Mouse (Mus musculus): ENCODE measurements at regions not wholly inside any gene's neighbourhood (a gene's known extent, or its start where the extent isn't known, plus 50 kb on each side); places are given as distances from the start of the nearest gene placed in this dataset.

DNA sequence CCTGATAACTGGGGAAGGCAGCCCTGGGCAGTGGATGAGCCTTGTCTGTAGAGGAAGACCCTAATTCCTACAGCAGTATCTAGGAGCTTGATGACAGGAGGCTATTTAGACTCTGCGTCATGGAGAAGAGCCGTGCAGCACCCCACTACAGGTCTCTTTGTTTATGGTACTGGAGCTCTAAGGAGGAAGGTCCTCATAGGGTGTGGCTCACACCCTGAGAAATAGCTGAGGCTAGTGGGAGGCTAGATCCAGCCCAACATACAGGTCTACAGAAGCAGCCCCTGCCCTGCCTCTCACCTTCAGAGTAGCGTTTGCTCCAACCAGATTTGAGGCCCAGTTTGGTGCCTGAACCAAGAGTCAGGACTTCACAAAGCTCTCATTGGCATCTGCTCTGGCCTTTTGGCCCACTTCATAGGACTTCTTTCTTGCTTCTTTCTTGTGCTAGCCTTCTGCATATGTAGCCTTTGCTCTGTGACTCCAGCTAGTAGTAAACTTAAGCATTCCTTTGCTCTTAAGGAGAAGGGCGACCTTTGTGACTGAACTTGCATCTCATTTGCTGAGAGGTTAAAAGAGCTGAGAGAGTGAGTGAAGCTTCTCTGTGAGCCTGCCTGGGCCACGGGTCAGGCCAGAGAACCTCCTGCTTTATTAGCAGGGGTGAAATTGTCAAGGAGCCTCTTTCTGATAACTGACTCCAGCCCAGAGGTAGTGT lies 967.2 kb downstream of the 4930447A16Rik start:
- DNase-seq (ENCODE audit: low read depth, low spot score), result no peak
- Histone ChIP-seq H3K27me3 (ENCODE audit: control insufficient read depth, insufficient read depth, low read length, poor library complexity, severe bottlenecking) (no peaks in the 10 kb centered on the region), H3K36me3 (ENCODE audit: control insufficient read depth, insufficient read depth, low read length, poor library complexity, severe bottlenecking) (no peaks in the 10 kb centered on the region)

DNA sequence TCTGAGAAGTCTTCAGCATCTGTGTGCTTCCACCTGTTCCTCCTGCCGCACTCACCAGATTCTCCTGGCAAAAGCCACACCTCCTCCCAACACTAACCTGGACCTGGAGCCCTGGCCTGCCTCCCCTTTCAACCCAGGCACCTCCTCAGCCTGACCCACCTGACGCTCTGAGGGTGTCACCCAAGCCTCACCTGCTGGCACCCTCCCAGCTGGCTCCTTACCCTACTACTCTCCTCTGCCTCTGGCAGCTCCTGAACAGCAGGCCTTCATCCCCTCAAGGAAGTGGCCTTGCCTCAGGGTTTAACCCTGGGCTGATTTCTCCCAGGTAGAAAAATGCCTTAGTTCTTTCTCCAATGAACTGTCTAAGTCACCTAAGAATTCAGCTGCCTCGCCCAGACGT lies 973.5 kb downstream of the 4930447A16Rik start:
- Histone ChIP-seq H3K27me3 (ENCODE audit: control insufficient read depth, insufficient read depth, low read length, poor library complexity, severe bottlenecking) (no peaks in the 10 kb centered on the region), H3K36me3 (ENCODE audit: control insufficient read depth, insufficient read depth, low read length, poor library complexity, severe bottlenecking) (no peaks in the 10 kb centered on the region)
- no peak for DNase-seq (ENCODE audit: low read depth, low spot score)

- Histone ChIP-seq H3K27me3 (ENCODE audit: control insufficient read depth, insufficient read depth, low read length, poor library complexity, severe bottlenecking) (no peaks in the 10 kb centered on the region), H3K36me3 (ENCODE audit: control insufficient read depth, insufficient read depth, low read length, poor library complexity, severe bottlenecking) (no peaks in the 10 kb centered on the region)
- DNase-seq (ENCODE audit: low read depth, low spot score), result no peak
Observed at GRCm38 (mm10) chr15:38402762-38403161, 977.4 kb downstream of the 4930447A16Rik start.

- Histone ChIP-seq H3K36me3 (ENCODE audit: control insufficient read depth, insufficient read depth, low read length, poor library complexity, severe bottlenecking) (no peaks in the 10 kb centered on the region), H3K27me3 (ENCODE audit: control insufficient read depth, insufficient read depth, low read length, poor library complexity, severe bottlenecking) (no peaks in the 10 kb centered on the region)
- no peak for DNase-seq (ENCODE audit: low read depth, low spot score)
Observed at GRCm38 (mm10) chr15:38403760-38404375, 978.5 kb downstream of the 4930447A16Rik start.

DNA sequence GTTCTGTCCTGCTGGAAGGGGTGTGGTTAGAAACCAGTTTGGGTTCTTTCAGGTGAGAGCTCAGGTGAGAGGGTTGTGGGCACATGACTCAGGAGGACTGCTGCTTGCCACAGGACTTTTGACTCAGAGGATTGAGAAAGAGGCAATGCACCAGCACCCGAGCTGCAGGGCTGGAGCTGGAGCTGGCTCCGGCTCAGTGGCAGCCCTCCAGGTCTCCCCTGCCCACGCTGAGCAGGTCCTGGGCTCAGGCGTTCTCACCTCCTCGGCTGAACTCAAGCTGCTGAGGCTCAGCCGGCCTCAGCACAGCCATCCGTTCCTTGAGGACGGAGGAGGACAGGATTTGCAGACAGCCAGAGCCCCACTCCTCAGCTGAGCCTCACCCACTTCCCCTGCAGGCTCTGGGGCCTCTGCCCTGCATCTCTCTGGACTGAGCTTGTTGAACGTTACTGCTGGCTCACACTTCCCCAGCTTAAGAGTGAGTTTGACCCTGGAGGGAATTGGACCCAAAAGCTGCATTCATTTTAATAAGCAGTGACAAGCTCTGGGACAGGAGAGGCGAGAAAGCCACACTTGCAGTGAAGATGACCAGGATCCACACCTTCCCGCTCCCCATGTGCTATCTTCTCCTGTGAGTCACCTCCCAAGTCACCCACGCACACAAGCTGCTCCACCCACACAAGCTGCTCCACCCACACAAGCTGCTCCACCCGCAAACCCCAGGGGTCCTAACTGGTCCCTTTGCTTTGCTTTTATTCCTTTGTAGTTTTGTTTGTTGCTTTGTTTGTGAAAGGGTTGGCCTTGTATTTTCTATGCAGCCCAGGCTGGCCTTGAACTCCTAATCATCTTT lies 981.0 kb downstream of the 4930447A16Rik start:
- Histone ChIP-seq H3K27me3 (ENCODE audit: control insufficient read depth, insufficient read depth, low read length, poor library complexity, severe bottlenecking) (no peaks in the 10 kb centered on the region), H3K36me3 (ENCODE audit: control insufficient read depth, insufficient read depth, low read length, poor library complexity, severe bottlenecking) (no peaks in the 10 kb centered on the region)
- no peak for DNase-seq (ENCODE audit: low read depth, low spot score)

- Histone ChIP-seq H3K27me3 (ENCODE audit: control insufficient read depth, insufficient read depth, low read length, poor library complexity, severe bottlenecking) (no peaks in the 10 kb centered on the region), H3K36me3 (ENCODE audit: control insufficient read depth, insufficient read depth, low read length, poor library complexity, severe bottlenecking) (no peaks in the 10 kb centered on the region)
- no peak for DNase-seq (ENCODE audit: low read depth, low spot score)
Observed at GRCm38 (mm10) chr15:38407476-38407875, 982.1 kb downstream of the 4930447A16Rik start.

DNA sequence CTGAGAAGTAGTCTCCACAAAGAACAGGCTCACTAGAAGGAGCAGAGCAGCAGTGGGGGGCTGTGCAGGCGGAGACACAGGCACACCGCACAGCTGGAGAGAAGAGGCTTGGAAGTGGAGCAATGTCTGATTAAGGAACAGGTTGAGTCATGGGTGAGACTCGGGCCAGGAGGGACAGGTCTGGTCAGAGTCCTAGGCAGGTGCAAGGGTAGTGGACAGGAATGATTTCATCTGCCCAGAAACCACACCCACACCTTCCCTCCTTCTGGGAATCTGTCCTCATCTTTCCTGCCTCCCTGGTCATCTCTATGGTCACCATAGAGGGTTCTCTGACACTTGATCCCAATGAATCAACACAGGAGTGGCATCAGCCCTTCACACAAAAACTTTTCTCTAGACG lies 983.8 kb downstream of the 4930447A16Rik start:
- no peak for DNase-seq (ENCODE audit: low read depth, low spot score)
- Histone ChIP-seq H3K27me3 (ENCODE audit: control insufficient read depth, insufficient read depth, low read length, poor library complexity, severe bottlenecking) (no peaks in the 10 kb centered on the region), H3K36me3 (ENCODE audit: control insufficient read depth, insufficient read depth, low read length, poor library complexity, severe bottlenecking) (no peaks in the 10 kb centered on the region)

DNA sequence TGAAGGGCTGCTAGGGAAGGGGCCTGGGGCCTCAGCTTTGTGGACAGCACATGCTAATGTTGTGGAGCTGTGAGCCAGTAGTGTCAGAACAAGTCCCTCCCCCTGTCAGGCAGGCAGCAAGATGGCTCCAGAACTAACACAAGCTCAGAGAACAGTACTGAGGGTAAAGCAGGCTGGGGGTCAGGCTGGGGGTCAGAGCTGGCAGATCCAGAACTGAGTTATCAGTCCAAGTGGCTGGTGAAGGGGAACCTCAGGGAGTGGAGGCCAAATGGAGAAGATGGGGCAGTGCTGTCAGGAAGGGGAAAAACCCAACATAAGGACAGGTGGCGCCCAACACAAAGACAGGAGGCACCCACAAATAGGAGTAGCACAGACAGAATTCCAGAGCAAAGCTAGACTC lies 985.1 kb downstream of the 4930447A16Rik start:
- no peak for DNase-seq (ENCODE audit: low read depth, low spot score)
- no peaks in the 10 kb centered on the region for H3K36me3 ChIP-seq (ENCODE audit: control insufficient read depth, insufficient read depth, low read length, poor library complexity, severe bottlenecking)
- no peaks in the 10 kb centered on the region for H3K27me3 ChIP-seq (ENCODE audit: control insufficient read depth, insufficient read depth, low read length, poor library complexity, severe bottlenecking)

DNA sequence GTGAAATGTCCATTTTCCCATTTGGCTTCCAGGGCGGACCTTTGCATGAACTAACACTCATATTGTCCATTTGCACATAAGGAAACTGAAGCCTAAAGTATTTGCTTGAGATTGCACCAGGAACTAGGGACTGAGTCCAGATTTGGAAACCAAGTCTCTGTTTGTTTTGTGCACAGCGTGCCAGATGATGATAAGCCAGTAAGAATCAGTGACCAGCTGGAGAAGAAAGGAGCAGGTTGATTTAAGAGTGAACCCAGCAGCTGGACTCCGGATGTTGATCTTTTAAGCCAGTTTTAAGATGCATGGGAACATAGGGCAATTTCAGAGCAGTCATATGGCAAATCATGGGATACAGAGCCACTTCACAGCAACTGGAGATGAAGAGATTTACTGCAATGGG lies 987.1 kb downstream of the 4930447A16Rik start:
- H3K36me3 ChIP-seq (ENCODE audit: control insufficient read depth, insufficient read depth, low read length, poor library complexity, severe bottlenecking), result no peaks in the 10 kb centered on the region
- no peaks in the 10 kb centered on the region for H3K27me3 ChIP-seq (ENCODE audit: control insufficient read depth, insufficient read depth, low read length, poor library complexity, severe bottlenecking)
- DNase-seq (ENCODE audit: low read depth, low spot score), result no peak

- DNase-seq (ENCODE audit: low read depth, low spot score), result no peak
- Histone ChIP-seq H3K36me3 (ENCODE audit: control insufficient read depth, insufficient read depth, low read length, poor library complexity, severe bottlenecking) (no peaks in the 10 kb centered on the region), H3K27me3 (ENCODE audit: control insufficient read depth, insufficient read depth, low read length, poor library complexity, severe bottlenecking) (no peaks in the 10 kb centered on the region)
Observed at GRCm38 (mm10) chr15:38413329-38413728, 988.0 kb downstream of the 4930447A16Rik start.

DNA sequence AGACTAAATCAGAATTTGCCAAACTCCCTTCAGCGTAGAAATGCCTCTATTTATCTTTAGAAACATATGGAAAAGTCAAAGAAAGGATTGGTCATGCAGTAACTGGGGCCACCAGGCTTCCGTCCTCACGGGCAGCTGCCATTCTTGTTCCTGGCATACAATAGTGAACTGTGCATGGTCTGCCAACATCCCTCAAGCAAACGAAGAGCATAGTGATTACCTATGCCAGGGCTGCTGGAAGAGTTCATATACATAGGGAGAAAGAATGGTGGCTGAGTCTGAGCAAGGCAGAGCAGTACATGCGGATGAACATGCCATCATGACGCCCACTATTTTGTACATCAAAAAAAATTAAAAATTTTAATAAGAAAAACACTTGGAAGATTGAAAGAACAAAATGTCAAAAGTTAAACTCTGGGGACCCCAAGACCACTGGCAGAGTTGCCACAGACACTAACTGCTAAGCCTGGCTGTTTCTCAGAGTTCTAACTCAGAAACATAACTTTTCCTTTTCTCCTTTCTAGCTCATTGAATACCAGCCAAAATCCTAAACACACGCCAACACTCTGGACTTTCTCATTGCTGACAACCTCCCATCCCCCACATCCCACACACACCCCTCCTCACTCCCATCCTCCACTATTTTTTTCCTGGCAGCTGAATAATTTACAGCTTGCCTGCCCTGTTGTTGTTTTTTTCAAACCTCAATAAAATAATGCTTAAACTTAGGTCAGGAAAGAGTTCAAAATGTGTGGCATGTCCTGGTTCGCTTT lies 989.1 kb downstream of the 4930447A16Rik start:
- Histone ChIP-seq H3K36me3 (ENCODE audit: control insufficient read depth, insufficient read depth, low read length, poor library complexity, severe bottlenecking) (no peaks in the 10 kb centered on the region), H3K27me3 (ENCODE audit: control insufficient read depth, insufficient read depth, low read length, poor library complexity, severe bottlenecking) (no peaks in the 10 kb centered on the region)
- DNase-seq (ENCODE audit: low read depth, low spot score), result no peak

- Histone ChIP-seq H3K27me3 (ENCODE audit: control insufficient read depth, insufficient read depth, low read length, poor library complexity, severe bottlenecking) (no peaks in the 10 kb centered on the region), H3K36me3 (ENCODE audit: control insufficient read depth, insufficient read depth, low read length, poor library complexity, severe bottlenecking) (no peaks in the 10 kb centered on the region)
- DNase-seq (ENCODE audit: low read depth, low spot score), result no peak
Observed at GRCm38 (mm10) chr15:38415091-38415486, 989.7 kb downstream of the 4930447A16Rik start.

DNA sequence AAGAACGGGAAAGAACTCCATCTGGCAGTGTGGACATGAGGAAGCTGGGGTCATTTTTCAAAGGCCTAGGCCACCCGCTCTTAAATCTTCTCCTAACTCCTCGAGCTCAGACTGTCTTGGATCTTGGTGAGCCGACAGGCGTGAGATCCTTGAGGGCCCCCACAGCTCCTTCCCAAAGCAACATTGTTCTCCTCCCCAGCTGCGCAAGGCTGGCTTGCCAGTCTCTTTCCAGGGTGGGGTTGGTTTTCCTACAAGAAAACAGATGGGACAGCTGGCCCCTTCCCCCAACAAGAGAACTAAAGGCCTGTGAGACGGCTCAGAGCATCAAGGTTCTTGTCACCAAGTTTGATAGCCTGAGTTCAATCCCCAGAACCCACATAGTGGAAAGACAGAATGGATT lies 994.3 kb downstream of the 4930447A16Rik start:
- H3K27me3 ChIP-seq (ENCODE audit: control insufficient read depth, insufficient read depth, low read length, poor library complexity, severe bottlenecking), result no peaks in the 10 kb centered on the region
- DNase-seq (ENCODE audit: low read depth, low spot score), result no peak
- H3K36me3 ChIP-seq (ENCODE audit: control insufficient read depth, insufficient read depth, low read length, poor library complexity, severe bottlenecking), result no peaks in the 10 kb centered on the region

DNA sequence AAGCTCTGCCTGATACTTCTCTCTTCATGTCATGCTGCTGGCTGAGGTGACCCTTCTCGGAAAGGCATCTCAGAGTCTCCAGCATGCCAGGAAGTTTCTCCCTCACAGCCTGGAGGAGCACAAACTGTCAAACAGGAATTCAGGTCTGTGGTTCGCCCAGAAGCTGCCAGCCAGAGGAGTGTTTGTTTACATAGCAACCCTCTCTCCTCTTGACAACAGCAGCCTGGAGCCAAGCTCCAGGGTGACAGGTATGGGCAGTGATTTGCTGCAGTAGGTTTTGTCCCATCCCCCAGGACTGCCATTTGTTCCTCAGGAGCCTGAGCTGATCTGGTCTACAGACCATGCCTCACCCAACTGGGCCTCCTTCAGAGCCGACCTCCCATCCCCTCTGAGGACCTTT lies 995.4 kb downstream of the 4930447A16Rik start:
- DNase-seq (ENCODE audit: low read depth, low spot score), result no peak
- Histone ChIP-seq H3K36me3 (ENCODE audit: control insufficient read depth, insufficient read depth, low read length, poor library complexity, severe bottlenecking) (no peaks in the 10 kb centered on the region), H3K27me3 (ENCODE audit: control insufficient read depth, insufficient read depth, low read length, poor library complexity, severe bottlenecking) (no peaks in the 10 kb centered on the region)

All from splenic B cell, adult 2 months (primary cell).